Mouse (Mus musculus): ENCODE data around the gene Ace.

The Ace gene

DNA sequence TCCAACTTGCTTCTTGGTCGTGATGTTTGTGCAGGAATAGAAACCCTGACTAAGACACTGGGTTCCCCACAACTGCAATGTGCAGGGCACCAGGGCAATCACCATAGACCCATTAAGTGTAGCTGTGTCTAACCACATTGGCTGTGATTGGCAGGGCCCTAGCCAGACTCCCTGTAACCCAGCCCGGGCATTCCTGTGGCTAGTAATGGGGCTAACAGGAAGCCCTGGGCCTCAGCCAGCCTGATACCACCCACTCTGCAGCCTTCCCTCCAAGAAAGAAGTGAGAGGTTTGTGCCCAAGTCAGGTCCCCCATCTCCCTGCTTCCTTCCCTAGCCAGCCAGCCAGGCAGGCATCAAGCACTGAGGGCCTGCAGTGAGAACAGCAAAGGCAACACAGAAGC lies 19.5 kb upstream of the Ace start:
- no peak for DNase-seq

DNA sequence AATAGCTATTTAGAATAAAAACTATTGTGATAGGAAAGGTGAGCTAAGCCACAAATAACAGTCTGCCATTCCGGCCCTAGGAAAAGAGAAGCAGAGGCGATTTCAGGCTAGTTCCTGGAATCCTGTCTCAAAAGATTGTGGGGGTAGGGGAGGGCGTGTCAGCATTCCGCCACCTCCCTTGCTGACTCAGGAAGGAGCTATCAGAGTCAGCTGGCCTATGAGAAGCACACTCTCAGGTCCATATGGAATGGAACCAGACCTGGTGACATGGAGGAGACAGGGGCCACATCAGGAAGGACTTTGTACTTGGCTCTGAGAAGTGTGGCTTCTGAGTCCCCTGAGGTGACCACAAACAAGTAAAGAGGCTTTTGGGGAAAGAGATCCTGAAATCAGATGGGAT lies 17.2 kb upstream of the Ace start:
- no peak for DNase-seq

DNA sequence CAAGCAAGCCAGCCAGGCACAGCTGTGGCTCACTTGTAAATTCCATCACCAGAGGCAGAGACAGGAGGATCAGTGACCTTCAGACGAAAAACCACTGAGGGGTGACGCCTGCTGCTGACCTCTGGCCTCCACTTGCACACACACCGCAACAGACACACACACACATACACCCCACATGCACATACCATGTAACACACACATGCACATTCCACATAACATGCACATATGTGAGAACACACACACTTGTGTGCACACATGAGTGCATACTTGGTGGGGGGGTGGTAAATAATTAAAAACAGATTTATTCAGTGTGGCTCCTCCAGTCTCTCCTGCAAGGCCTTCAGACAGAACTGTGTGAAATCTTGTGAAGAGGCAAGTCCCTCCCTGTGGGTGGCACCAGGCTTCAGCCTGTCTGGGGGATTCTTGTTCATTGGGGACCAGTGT lies 16.1 kb upstream of the Ace start:
- no peak for DNase-seq

DNA sequence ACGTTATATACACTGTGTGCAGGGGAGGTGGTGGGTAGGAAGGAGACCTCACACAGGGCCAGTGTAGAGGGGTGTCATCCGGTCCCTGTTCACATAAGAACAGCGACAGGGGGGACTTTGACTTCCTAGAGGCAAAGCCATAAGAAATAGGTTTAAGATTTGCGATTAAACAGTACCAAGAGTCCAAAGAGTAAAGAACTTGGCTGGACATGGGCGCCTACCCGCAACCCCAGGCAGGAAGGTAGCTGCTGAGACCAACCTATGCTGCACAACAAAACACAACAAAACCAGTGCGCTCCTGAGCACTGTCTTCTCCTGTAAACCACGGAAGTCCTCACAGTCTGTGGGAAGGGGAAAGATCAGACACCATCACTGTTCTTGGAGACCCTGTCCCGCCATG lies 15.6 kb upstream of the Ace start:
- no peak for DNase-seq

DNA sequence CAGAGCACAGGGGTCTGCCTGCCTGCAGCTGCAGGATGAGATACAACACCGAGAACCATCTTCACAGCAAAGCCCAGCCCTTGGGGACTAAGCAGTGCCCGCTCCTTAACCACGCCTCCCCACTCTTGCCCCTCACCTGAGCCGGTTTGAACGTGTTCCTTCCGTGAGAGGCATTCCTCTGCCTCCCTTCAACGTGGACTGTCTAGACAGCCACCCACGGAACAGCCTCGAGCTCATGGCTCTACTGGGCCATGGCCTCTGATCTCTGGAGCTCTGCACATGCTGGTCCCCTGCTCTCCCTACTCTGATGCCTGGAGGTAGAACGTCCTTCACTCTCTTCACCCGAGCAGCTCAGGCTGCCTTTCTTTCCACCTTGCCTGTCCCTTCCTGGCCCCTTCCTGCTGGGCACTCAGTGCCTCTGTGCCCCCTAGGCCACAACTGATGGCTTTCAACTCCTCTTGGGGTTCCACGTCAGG lies 14.8 kb upstream of the Ace start, which contains the start of gene Cyb561:
Gene Cyb561, minus strand, starts transcription at position 426 of the 476 bp plus-strand sequence.
- DNase-seq = no peak

DNA sequence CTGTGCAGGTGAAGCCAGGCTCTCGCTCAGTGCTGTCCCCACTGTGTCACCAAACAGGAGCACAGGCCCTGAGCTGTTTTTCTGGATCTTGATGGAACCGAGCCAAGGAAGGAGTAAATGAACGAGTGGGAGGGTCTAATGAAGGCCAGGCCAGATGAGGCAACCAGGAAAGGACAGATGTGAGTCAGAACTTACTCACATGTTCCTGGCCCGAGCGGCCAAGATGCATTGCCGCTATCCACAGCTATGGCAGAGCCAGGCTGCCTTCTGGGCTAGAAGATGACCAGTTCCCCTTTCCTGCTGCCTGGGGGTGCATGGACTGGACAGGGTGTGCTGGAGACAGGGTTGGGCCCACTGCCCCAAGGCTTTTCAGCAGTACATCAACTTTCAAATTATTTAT lies 14.3 kb upstream of the Ace start:
- no peak for DNase-seq

DNA sequence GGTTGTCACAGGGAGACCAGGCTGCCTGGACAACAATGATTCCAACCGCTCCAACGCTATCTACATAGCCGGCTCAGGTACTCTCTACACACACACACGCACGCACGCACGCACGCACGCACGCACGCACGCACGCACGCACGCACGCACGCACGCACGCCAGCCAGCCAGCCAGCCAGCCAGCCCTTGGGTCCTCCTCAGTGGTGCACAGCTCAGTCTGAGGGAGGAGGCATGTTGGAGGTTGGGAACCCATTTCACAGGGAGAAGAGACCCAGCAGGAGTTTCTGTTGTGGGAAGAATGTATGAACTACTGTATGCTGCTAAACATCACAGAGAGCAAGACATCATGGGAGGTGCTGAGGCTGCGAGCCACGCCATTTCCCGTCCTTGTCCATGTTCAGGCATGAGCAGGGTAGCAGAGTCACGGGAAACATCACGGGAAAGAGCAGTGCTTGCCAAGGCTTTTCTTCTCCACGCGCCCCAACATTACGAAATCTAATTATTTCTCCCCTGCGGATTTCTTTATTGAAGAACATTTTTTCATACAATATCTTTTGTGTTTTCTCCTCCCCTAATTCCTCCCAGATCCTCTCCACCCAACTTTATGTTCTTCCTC lies 11.8 kb upstream of the Ace start:
- DNase-seq = no peak

DNA sequence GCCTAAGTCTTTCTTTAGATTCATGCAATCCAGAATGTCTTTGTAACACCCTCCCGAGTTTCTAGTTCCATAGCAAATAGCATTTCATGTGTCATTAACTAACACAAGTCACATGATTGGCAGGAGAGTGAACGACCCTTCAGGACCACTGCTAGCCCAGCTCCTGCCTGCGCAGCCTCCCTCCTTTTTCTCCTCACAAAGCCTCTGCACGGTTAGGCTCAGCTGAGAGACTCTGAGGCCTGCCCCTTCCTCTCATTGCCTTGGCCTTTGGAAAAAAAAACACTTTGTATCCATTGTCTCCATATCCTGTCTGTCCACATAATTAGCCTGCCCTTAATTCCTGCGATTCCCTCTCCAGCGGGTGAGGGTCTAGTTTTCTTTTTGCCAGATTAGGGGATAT lies 10.2 kb upstream of the Ace start:
- no peak for DNase-seq

DNA sequence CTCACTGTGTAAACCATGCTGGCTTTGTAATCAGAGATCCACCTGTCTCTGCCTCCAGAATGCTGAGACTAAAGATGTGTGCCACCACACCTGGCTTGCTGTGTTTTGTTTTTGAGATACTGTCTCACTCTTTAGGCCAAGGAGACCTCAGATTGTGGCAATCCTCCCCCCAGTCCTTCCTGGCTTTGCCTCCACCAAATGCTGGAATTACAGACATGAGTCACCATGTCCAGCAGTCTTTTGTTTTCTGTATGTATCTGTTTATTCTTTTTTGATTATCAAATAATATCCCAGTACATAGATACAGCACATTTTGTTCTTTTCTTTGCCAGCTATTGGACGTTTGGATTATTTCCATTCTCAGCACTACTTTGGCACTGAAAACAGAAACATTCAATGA lies 9.2 kb upstream of the Ace start:
- DNase-seq = no peak

DNA sequence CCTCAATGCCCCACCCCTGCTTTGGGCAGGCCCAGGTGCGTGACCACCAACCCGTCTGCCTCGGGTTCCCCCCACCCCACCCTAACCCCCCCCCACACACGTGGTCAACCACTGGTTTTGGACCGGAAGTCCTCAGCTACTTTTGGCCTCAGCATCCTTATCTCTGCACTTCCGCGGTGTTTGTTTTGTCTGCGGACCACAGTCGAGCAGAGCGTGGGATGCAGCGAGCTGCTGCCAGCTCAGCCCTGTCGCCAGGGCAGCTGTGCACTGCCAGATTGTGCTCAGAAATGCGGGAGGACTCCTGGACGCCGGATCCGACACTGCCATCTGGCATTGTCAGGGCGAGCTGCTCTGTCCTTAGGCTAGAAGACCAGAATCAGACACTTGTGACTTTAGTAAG lies 8.4 kb upstream of the Ace start:
- DNase-seq = peak; percentile 64

DNA sequence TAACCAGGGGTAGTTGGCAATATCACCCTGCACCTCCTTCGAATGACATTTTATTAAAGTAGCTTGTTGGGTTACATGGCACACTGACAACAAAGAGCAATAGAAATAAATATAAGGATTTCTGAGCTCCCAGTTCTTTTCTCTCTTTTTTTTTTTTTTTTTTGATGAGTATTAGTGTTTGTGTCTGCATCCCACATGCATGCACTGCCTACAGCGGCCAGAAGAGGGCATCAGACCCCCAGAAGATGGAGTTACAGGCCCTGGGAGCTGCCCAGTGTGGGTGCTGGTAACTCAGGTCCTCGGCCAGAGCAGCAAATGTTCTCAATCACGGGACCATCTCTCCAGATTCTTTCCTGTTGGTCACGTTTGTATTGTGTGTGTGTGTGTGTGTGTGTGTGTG lies 3.1 kb upstream of the Ace start:
- no peak for DNase-seq

DNA sequence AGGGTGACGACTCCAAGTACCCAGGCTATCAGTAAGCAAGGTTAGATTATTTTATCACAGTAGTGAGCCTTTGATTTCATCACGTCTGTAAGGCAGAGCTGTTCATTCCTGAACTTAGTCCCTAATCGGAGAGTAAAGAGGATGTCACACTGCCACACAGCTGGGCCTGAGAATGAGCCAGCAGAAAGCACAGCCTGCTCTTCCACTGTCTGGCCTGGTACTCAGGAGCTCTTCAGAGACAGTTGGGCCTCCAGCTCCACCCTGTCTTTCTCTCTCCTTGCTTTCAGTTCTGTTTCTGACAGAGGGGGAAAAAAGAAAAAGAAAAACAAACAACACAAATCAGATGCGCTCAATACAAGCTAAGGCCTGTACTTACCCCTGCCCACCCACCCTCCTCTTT lies 1.5 kb upstream of the Ace start:
- DNase-seq = no peak

DNA sequence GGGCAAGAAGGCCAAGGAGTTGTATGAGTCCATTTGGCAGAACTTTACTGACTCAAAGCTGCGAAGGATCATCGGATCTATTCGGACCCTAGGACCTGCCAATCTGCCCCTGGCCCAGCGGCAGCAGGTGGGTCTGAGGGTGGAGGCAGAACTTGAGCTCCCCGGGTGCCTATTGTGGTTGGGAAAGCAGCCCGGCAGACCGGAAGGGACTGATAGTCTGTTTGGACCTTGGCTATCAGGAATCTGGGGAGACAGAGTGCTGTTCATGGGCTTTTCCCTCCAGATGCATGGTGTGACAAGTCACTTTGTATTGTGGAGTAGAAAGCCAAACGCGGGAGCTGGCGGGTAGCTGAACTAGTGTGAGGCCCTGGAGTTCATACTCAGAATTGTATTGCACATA lies 1.2 kb downstream of the Ace start:
- DNase-seq = no peak

DNA sequence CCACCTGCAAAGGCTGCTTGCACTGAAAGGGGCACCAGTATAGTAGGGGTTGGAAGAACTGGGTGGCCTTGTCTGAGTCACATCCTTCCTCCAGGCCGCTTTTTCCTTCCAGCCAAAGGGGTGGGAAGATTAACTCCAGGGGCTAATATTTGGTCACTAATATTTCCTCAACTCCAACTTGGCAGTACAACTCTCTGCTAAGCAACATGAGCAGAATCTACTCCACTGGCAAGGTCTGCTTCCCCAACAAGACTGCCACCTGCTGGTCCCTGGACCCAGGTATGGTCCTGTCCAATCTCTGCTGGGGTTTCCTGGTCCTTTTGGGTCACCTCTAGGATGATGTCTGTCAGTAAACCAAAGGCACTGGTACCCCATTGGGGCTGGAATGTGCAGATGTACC lies 1.8 kb downstream of the Ace start:
- peak; percentile 24 for DNase-seq

DNA sequence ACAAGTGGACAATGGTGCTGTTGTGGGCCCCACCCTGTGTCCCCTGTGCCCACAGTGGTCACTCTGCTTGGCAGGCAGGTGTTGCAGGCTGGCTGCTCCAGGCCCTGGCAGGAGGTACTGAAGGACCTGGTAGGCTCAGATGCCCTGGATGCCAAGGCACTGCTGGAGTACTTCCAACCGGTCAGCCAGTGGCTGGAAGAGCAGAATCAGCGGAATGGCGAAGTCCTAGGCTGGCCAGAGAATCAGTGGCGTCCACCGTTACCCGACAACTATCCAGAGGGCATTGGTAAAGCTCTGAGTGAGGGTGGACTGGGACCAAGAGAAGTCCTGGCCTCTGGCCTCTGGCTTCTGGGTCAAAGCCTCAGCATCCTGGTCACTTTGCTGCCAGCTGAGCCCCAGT lies 6.8 kb downstream of the Ace start:
- no peak for DNase-seq

DNA sequence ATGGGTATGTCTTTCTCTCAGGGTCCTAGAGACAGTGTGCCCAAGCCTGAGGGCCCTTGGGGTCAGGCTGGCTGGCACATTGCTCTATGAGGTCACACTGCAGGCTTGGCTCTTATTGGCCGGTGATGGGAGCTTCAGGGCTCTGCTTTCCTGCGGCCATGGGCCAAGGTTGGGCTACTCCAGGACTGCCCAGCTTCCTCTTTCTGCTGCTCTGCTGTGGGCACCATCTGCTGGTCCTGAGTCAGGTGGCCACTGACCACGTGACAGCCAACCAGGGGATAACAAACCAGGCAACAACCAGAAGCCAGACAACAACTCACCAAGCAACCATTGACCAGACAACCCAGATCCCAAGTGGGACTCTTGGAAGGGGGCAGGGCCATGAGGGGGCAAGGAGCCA lies 7.3 kb downstream of the Ace start:
- no peak for DNase-seq

DNA sequence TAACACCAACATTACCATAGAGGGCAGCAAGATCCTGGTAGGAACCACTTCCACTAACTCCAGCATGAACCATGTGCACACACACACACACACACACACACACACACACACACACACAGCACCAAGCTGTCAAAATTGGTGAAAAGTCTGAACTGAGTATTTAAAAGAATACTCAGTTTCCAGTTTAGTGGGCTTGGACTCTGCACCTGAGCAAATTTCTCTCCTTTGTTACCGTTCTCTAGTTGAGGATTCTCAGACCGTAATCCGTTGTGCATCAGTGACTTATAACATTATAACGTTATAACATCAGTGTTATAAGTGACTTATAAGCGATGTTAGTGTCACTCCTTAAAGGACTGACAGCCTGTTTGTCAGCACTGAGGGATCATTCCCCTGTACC lies 7.9 kb downstream of the Ace start:
- no peak for DNase-seq

DNA sequence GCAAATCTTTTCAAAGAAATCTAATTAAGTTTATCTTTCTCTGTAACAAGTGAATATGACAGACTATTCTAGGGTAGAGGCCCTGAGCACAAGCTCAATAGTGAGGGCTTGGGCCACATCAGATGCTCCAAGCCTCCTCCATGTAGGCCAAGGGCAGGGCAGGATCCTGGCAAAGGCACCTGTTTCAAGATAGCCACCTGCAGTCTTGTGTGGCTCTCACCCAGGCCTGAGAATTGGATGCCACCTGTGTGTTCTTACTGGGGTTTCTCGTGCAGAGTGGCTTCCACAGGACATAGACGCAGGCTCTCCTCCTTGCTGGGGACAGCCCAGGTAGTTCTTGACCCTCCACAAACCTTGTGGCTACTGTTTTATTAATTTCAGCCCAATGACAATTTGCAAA lies 10.5 kb downstream of the Ace start:
- DNase-seq = no peak

DNA sequence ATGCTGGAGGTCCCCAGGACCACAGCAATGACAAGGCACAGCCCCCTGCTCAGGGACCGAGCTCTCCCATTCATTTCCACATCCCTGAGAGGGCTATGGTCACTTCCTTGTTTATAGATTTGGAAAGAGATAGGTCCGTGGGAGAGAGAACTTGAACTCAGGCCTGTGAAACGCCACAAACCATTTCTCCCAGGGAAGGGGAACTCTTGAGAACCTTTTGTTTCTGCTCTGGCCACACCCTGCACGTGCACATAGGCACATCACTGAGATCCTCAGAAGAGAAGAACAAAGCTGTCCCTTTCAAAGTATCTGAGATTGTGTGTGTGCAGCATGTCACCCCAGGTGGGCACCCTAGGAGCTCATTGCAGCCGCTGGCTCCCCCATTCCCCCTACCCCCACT lies 10.9 kb downstream of the Ace start:
- DNase-seq = no peak

DNA sequence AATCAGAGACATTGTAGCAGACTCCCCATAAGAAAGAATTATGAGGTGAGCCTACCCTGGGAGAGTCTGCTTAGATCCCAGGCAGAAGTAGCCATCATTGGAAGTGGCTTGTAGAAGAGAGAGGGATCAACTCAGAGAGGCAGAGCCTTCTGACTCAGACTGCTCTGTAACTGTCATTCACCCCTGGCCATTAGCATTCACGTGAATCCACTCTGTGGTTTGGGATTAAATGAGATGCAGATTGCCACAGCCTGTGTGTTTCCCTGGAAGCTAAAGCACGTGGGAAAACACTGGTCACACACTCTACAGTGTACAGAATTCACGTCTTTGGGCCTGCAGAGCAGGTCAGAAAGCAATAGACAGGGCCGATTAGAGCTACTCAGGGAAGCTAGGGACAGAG lies 16.7 kb downstream of the Ace start:
- no peak for DNase-seq

DNA sequence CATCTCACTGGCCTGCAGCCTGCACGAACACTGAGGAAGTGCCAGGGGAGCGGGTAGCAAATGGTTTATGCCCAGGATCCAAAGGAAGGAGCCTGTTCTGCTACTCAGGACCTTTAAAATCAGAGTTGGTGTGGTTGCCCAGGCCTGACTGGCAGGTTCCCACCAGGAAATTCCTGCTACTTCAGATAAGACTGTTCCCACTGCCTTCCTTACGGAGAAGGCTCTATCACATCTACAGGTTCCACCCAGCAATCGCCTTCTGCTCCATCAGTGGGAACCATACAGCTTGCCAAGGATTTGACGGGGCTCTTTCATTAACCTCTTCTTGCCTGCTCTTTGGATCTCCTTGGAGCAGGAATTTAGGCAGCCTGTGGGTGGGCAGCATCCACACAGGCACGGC lies 19.7 kb downstream of the Ace start:
- no peak for DNase-seq

DNA sequence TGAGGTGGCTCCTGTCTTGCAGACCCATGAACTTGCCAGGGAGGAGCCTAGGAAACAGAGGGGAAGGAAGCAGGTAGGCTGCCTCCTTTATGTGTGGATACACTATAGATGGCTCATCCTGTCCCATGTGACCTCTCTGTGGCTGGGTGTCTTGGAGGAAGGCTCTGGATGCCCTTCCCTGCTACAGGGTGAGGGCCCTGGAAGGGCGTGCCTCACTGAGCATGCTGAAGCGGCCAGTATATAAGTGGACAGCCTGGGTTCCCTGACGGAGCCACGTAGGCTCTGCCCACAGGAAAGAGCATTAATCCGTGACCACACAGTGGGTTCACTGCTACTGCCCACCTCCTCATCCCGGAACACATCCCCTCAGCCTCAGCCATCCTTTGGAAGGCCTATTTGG lies 21.7 kb downstream of the Ace start:
- DNase-seq = no peak

DNA sequence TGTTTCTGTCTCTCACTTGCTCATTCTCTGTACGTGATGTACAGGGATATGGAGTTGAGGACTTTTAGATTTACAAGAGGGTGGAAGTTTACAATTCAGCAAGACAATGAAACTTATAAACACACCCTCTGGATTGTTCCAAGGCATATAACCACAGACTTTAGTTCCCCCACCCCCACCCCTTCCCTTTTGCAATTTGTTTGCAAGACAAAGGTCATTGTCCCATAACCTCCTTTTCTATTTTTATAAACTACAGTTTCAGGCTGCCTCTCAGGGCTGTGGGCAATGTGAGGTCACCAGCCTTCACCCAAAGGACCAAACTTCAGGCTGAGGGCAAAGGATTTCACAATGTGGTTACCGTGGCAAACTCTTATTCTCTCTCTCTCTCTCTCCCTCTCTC lies 22.5 kb downstream of the Ace start:
- no peak for DNase-seq

DNA sequence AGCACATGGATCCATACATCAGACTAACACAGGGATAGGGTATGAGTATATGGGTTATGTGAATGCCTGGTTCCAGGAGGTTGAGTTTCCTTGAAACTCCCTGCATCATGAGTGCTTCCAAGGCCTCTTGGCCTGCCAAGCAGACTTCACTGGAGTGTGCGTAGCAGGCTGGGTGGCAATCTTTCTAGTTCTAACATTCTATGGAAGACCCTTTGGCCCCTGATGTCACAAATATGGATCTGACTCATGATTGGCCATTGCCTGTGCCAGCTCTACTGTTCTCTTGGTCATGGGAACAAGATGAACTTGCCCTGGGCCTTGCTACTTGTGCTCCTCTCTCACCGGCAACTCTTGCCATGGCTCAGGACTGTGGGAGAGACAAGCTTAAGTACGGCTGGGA lies 26.6 kb downstream of the Ace start, which contains the start of gene Ace3:
Gene Ace3, plus strand, starts transcription at position 301 of the 400 bp plus-strand sequence.
- DNase-seq = no peak

DNA sequence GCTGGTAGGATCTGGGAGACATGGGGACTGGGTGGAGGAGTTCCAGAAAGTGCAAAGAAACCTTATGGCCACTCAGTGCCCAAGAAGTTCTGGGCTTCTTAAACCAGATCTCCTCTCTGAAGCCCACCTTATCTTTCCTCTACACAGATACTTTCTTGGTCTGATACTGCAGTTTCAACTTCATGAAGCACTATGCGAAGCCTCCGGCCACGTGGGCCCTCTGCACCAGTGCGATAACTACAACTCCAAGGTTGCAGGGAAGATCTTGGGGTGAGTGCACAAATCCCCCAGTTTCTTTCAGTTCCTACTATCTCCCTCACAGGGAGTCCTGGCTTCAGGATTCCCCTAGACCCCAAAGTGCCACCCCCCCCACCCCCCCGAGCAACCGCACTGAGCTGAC lies 32.3 kb downstream of the Ace start:
- DNase-seq = no peak

DNA sequence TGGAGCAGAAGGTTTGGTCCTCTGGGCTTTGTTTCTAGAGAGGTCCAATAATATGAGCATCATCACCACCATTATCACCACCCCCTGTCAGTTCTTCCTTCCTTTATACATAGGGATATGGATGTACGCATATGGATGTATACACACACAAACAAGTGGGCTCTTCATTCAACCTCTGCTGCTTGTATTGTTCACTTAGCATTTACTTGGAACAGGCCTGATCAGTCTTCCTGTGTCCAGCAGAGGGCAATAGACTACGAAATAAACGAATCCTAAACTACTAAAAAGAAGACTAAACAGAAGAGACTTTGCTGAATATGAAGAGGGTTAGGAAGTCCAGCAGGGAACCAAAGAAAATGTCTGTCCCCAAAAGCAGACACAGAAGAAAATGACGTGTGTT lies 34.0 kb downstream of the Ace start:
- DNase-seq = peak; percentile 29

All from right cerebral cortex, adult 18-20 months (tissue).